Mouse (Mus musculus) midbrain, embryonic 15.5 days (tissue): ENCODE data around the gene Pds5b. TPM values are rescaled to one million over a fixed set of nuclear protein-coding genes. Genes with fewer than 3 reads are reported as not detected.

ENCODE experiments used
- ATAC-seq: fragments of 200-750 bp; cut with Nextera tagmentation; replicated peaks from 2 replicates; pipeline ENCODE4 v1.8.0; 2017; ENCODE audit warnings: moderate TSS enrichment
- H3K27ac ChIP-seq: fragments of 300-500 bp; sonication (generic); 2 replicates; pipeline ENCODE4 v1.5.1; 2015; ENCODE audit warnings: mild to moderate bottlenecking, inconsistent platforms
- H3K27me3 ChIP-seq: fragments of 300-500 bp; sonication (generic); replicated peaks from 2 replicates; pipeline ENCODE4 v1.6.1; 2015; ENCODE audit warnings: inconsistent platforms
- H3K36me3 ChIP-seq: fragments of 300-500 bp; sonication (generic); replicated peaks from 2 replicates; pipeline ENCODE4 v1.6.1; 2015; ENCODE audit warnings: inconsistent platforms
- H3K4me1 ChIP-seq: fragments of 300-500 bp; sonication (generic); 2 replicates; pipeline ENCODE4 v1.6.1; 2015; ENCODE audit warnings: inconsistent platforms
- H3K4me2 ChIP-seq: fragments of 300-500 bp; sonication (generic); 2 replicates; pipeline ENCODE4 v1.6.1; 2015; ENCODE audit warnings: inconsistent platforms, mild to moderate bottlenecking, moderate library complexity
- H3K4me3 ChIP-seq: fragments of 300-500 bp; sonication (generic); 2 replicates; pipeline ENCODE4 v1.5.1; 2015; ENCODE audit warnings: mild to moderate bottlenecking, inconsistent platforms
- H3K9ac ChIP-seq: fragments of 300-500 bp; sonication (generic); 2 replicates; pipeline ENCODE4 v1.6.1; 2015; ENCODE audit warnings: mild to moderate bottlenecking, inconsistent platforms
- H3K9me3 ChIP-seq: fragments of 300-500 bp; sonication (generic); 2 replicates; pipeline ENCODE4 v1.6.1; 2016; ENCODE audit warnings: inconsistent platforms
- WGBS: fragments of 180-500 bp; shearing (Covaris S2); methylation state at CpG from one replicate; pipeline ENCODE4 v1.1.7; 2015; ENCODE audit warnings: mixed read lengths; 5-methylcytosine and 5-hydroxymethylcytosine counted together
- polyA plus RNA-seq: library from polyadenylated mRNA; unstranded; fragments of >200 nt; fragmentation: Nextera tagmentation; extraction: Ambion mirVana; gene quantifications from 2 replicates; pipeline ENCODE4 v1.2.1, GENCODE M21; 2015

Pds5b gene
- polyA plus RNA-seq, 1 experiment from 2014 or later: 32.5 TPM

DNA sequence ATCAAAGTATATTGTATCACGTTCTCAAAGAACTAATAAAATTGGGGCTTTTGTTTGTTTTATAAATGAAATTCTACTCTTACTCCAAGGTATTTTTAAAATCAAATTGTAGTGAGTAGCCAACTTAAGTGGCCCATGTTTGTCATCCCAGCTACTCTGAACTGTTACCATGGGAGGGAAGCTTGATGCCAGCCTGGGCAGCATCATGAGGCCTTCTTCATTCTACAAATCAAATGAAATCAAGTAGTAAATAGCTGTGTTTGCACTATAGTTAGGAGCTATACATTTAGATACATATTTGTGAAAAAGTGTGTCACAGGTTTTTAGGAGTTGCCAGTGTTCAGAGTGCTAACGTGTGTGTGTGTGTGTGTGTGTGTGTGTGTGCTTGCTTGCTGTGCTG is 126.5 kb downstream of the Pds5b start:
- 99% methylated on average over 2 of the region's 2 CpGs for WGBS
- Histone ChIP-seq H3K4me1 (no peaks in the 10 kb centered on the region), H3K36me3 (peaks cover 17% of the 10 kb centered on the region), H3K4me2 (no peak overlapping the region), H3K27me3 (no peaks in the 10 kb centered on the region), H3K9me3 (no peaks in the 10 kb centered on the region), H3K27ac (no peak overlapping the region), H3K4me3 (no peak overlapping the region), H3K9ac (no peak overlapping the region)
- no peak for ATAC-seq

DNA sequence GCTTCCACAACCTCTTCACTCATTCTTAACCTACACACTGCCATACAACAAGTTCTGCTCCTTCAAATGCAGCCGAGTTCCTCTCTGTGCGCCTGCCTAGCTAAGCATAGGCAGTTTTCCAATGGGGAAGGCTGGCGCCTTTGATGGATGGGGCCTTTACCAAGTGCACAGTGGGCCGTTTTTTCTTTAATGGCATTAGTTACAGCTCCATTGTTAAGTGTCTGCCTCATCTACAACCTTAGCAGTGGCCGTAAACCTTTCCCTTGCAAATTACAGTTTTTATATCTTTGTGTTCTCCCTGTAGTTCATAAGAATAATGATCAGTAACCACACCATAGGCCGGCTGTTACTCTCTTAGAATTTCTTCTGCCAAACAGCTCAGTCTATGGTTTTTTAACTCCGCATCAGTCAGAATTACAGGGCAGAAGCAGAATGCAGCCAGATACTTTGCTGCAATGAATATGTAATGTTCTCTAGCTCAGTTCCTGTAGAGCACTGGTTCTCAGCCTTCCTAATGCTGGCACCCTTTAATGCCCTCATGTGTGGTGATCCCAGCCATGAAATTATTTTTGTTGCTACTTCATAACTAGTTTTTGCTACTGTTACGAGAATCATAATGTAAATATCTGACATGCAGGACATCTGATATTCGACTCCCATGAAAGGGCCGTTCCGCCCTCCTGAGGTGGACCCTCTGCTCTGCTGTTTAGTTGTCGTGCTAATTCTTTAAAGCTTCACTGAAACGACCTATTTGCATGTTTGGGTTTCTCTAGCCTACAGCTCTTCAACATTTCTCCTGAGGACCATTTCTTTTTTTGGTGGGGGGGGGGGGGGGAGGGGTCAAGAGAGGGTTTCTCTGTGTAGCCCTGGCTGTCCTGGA is 140.8 kb downstream of the Pds5b start:
- no peaks in the 10 kb centered on the region for H3K36me3 ChIP-seq
- H3K4me2 ChIP-seq: no peak overlapping the region
- no peaks in the 10 kb centered on the region for H3K9me3 ChIP-seq
- H3K4me3 ChIP-seq: no peak overlapping the region
- WGBS: 57% methylated on average over 13 of the region's 13 CpGs
- no peak overlapping the region for H3K27ac ChIP-seq
- H3K27me3 ChIP-seq: no peaks in the 10 kb centered on the region
- 0 out of 2 replicates have a peak, but pooled peaks have one; percentile 33 for ATAC-seq
- H3K4me1 ChIP-seq: no peaks in the 10 kb centered on the region
- H3K9ac ChIP-seq: no peak overlapping the region

DNA sequence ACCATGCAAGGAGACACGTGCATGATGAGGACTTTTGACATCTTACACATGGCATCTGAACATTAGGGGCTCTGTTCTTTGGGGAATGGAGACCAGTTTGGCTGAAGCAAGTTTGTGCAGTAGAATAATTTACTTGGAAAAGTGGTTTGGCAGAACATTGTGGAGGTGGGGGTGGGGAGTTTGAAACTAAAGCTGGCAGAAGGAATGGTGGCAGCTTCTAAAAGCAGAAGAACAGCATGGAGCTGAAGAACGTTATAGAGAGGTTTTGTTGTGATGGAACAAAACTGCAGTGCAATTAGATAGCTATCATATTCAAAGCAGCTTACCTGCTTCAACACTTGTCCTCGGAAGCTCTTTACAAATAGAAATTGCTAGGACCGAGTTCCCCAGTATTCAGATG is 141.9 kb downstream of the Pds5b start:
- no peak overlapping the region for H3K9ac ChIP-seq
- H3K4me1 ChIP-seq: no peaks in the 10 kb centered on the region
- 93% methylated on average over 4 of the region's 4 CpGs for WGBS
- no peak for ATAC-seq
- H3K4me3 ChIP-seq: no peak overlapping the region
- H3K4me2 ChIP-seq: no peak overlapping the region
- no peaks in the 10 kb centered on the region for H3K27me3 ChIP-seq
- no peaks in the 10 kb centered on the region for H3K9me3 ChIP-seq
- H3K36me3 ChIP-seq: no peaks in the 10 kb centered on the region
- H3K27ac ChIP-seq: no peak overlapping the region

DNA sequence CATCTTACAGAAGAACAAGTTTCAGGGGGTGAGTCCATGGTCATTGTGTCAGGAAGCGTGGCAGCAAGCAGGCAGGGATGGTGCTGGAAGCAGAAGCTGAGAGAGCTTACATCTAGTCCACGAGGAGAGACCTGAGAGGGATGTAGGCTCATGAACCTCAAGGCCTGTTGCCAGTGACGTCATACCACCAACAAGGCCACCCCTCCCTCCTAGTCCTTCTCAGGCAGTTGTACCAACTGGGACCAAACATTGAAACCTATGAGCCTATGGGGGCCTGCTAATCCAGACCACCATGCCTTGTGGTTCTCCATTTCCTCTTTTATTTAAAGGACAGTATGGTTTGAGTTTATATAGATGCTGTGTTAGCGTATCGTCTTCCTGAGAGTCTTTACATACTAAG is 143.2 kb downstream of the Pds5b start:
- WGBS: 91% methylated on average over 5 of the region's 5 CpGs
- no peak for ATAC-seq
- Histone ChIP-seq H3K4me2 (no peak overlapping the region), H3K27ac (no peak overlapping the region), H3K4me1 (no peaks in the 10 kb centered on the region), H3K27me3 (no peaks in the 10 kb centered on the region), H3K4me3 (no peak overlapping the region), H3K36me3 (no peaks in the 10 kb centered on the region), H3K9me3 (no peaks in the 10 kb centered on the region), H3K9ac (no peak overlapping the region)

GRCm38 (mm10) chr5:150818041-150818440 is 144.5 kb downstream of the Pds5b start:
- Histone ChIP-seq H3K9ac (no peak overlapping the region), H3K4me3 (no peak overlapping the region), H3K4me2 (no peak overlapping the region), H3K4me1 (no peaks in the 10 kb centered on the region), H3K36me3 (no peaks in the 10 kb centered on the region), H3K27me3 (no peaks in the 10 kb centered on the region), H3K9me3 (no peaks in the 10 kb centered on the region), H3K27ac (no peak overlapping the region)
- 70% methylated on average over 2 of the region's 2 CpGs for WGBS
- ATAC-seq: no peak

DNA sequence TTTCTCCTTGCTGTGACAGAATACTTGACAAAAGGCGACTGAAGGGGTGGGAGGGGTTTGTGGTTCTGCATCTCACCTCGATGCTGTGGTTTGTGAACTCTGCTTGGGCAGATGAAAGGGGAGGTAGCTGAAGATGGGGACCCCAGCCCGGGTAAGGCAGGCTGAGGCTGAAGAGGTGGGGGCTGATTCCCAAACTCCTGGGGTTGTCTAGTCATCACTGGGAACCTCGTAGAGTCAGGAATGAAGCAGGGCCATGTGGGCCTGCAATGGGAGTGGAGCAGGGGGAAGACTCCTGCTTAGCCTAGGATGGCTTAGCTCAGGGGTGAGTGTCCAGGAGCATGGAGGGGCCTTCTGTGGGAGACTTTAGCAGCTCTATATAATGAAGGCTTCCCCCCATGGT is 145.3 kb downstream of the Pds5b start:
- Histone ChIP-seq H3K9me3 (no peaks in the 10 kb centered on the region), H3K27me3 (no peaks in the 10 kb centered on the region), H3K9ac (no peak overlapping the region), H3K36me3 (no peaks in the 10 kb centered on the region), H3K4me3 (no peak overlapping the region), H3K4me1 (no peaks in the 10 kb centered on the region), H3K27ac (no peak overlapping the region), H3K4me2 (no peak overlapping the region)
- WGBS: 83% methylated on average over 4 of the region's 4 CpGs
- no peak for ATAC-seq

DNA sequence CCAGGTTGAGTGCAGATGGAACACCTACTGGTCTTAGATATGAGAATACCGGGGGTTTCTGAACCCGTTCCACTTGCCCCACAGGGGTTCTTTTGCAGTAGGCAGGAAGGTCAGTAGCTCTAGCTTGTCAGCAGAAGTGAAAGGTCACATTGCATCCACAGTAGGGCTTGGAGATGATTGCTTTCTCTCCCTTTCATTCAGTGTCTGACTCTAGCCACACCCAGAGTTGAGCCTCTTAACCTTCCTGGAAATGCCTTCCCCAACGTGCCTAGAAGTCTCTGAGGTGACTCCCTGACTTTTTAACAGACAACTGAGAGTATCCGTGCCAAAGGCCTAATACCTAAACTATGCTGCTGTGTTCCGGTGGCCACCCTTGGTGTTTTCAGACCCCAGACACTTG is 146.0 kb downstream of the Pds5b start:
- Histone ChIP-seq H3K4me3 (no peak overlapping the region), H3K4me1 (no peaks in the 10 kb centered on the region), H3K9ac (no peak overlapping the region), H3K9me3 (no peaks in the 10 kb centered on the region), H3K4me2 (no peak overlapping the region), H3K27me3 (no peaks in the 10 kb centered on the region), H3K27ac (no peak overlapping the region), H3K36me3 (no peaks in the 10 kb centered on the region)
- WGBS: 78% methylated on average over 5 of the region's 5 CpGs
- ATAC-seq: no peak

DNA sequence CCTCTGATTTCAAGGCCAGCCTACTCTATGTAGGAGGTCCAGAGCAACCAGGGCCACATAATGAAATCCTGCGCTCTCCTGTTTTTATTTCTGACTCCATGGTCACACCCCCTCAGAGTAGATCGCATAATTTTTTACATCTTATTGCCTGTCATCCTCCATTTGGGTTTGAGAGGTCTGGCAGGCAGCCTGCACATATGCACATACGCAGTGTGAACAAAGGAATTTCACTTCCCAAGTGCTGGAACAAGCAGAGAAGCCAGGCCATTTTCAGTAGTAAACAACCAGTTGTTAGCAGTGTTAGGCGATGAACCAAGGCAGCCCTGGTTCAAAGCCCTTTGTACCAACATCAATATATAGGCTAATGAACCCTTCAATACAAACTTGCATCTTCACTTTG is 147.6 kb downstream of the Pds5b start:
- ATAC-seq: no peak
- no peak overlapping the region for H3K27ac ChIP-seq
- H3K4me2 ChIP-seq: no peak overlapping the region
- H3K27me3 ChIP-seq: no peaks in the 10 kb centered on the region
- no peaks in the 10 kb centered on the region for H3K36me3 ChIP-seq
- no peaks in the 10 kb centered on the region for H3K4me1 ChIP-seq
- 0 out of 2 replicates have a peak, but pooled peaks cover 8% of the 10 kb centered on the region for H3K9me3 ChIP-seq
- WGBS: 90% methylated on average over 4 of the region's 4 CpGs
- H3K4me3 ChIP-seq: no peak overlapping the region
- H3K9ac ChIP-seq: no peak overlapping the region

DNA sequence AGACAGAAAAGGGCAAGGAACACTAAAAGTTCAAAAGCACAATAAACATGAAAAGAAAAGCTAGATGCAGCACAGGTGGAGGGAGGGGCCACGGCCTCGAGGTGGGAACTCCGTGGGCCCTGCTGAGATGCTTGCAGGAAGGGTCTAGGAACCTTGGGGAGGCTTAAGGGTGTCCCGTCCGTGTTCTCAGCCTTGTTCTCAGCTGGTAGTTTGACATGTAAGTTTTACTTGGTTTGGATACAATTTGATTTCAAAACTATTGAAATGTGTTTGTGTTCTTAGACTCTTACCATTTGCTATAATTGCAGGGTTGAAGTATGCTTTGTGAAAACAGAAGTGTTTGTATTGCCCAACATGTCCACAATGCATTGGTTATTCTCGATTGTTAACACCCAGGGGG is 149.2 kb downstream of the Pds5b start:
- Histone ChIP-seq H3K36me3 (no peaks in the 10 kb centered on the region), H3K4me1 (no peaks in the 10 kb centered on the region), H3K4me2 (no peak overlapping the region), H3K27ac (no peak overlapping the region), H3K4me3 (no peak overlapping the region), H3K9me3 (0 out of 2 replicates have a peak, but pooled peaks cover 8% of the 10 kb centered on the region), H3K27me3 (no peaks in the 10 kb centered on the region), H3K9ac (no peak overlapping the region)
- no peak for ATAC-seq
- WGBS: 88% methylated on average over 6 of the region's 6 CpGs

- Histone ChIP-seq H3K9ac (no peak overlapping the region), H3K9me3 (0 out of 2 replicates have a peak, but pooled peaks cover 8% of the 10 kb centered on the region), H3K27me3 (no peaks in the 10 kb centered on the region), H3K4me3 (no peak overlapping the region), H3K27ac (no peak overlapping the region), H3K4me1 (no peaks in the 10 kb centered on the region), H3K4me2 (no peak overlapping the region), H3K36me3 (no peaks in the 10 kb centered on the region)
- ATAC-seq: no peak
- WGBS: 84% methylated on average over 3 of the region's 3 CpGs
Measured at GRCm38 (mm10) chr5:150823361-150823760, 149.8 kb downstream of the Pds5b start.

- 93% methylated on average over 5 of the region's 5 CpGs for WGBS
- H3K36me3 ChIP-seq: no peaks in the 10 kb centered on the region
- no peak overlapping the region for H3K4me2 ChIP-seq
Measured at GRCm38 (mm10) chr5:150829499-150829898, 156.0 kb downstream of the Pds5b start.

GRCm38 (mm10) chr5:150830718-150831117 is 157.2 kb downstream of the Pds5b start:
- Histone ChIP-seq H3K4me3 (no peak overlapping the region), H3K9ac (no peak overlapping the region), H3K27ac (no peak overlapping the region), H3K9me3 (0 out of 2 replicates have a peak, but pooled peaks cover under 1% of the 10 kb centered on the region), H3K27me3 (no peaks in the 10 kb centered on the region), H3K4me2 (no peak overlapping the region), H3K4me1 (peaks cover 8% of the 10 kb centered on the region; the same call in 1 of the 2 replicates), H3K36me3 (no peaks in the 10 kb centered on the region)
- 32% methylated on average over 9 of the region's 9 CpGs for WGBS
- ATAC-seq: peak; percentile 73

More at GRCm38 (mm10) chr5:150829499-150829898, 156.0 kb downstream of the Pds5b start:
- Histone ChIP-seq H3K27me3 (no peaks in the 10 kb centered on the region), H3K4me1 (peaks cover 8% of the 10 kb centered on the region; the same call in 1 of the 2 replicates), H3K27ac (no peak overlapping the region), H3K4me3 (no peak overlapping the region), H3K9me3 (0 out of 2 replicates have a peak, but pooled peaks cover 8% of the 10 kb centered on the region), H3K9ac (no peak overlapping the region)
- ATAC-seq: no peak

- no peak for ATAC-seq
- Histone ChIP-seq H3K9ac (no peak overlapping the region), H3K4me1 (no peaks in the 10 kb centered on the region; the same call in 1 of the 2 replicates), H3K27me3 (no peaks in the 10 kb centered on the region), H3K27ac (no peak overlapping the region), H3K4me3 (no peak overlapping the region), H3K9me3 (0 out of 2 replicates have a peak, but pooled peaks cover 2% of the 10 kb centered on the region), H3K4me2 (no peak overlapping the region), H3K36me3 (no peaks in the 10 kb centered on the region)
- WGBS: 92% methylated on average over 8 of the region's 8 CpGs
Measured at GRCm38 (mm10) chr5:150836782-150837181, 163.2 kb downstream of the Pds5b start.
